ENCODE assay signal across 13 mouse cellular contexts in genomic region chr17:28315611-28316160, GRCm38 (mm10). TPM values are rescaled to one million over a fixed set of nuclear protein-coding genes. Genes with fewer than 3 reads are reported as not detected.
A peak's percentile ranks its signal among the peaks of the same experiment; 100 is the strongest.
DNase-seq lines count a peak whose midpoint lies in the region; ATAC-seq lines count a peak whose summit lies in the region.
"Had no signal": no experiment of that assay in that cellular context is flagged by ENCODE, and none has a peak within 500 bp of the region (broad histone marks: within the 10 kb centered on the region; RNA-seq: fewer than 3 reads in every experiment).

No protein-coding gene starts in this region.

- DNase-seq in cerebellum, adult 9-11 months, result peak; percentile 41
- DNase-seq in cerebellum, postnatal 4 days (ENCODE audit: low spot score in 2 of 2), result no peak
- DNase-seq in hindbrain, embryonic 11.5 days (ENCODE audit: low spot score), result no peak
- DNase-seq: adrenal gland, adult 8-10 months; embryo, embryonic 11 days; kidney, adult 2 months; right cerebral cortex, postnatal 14 days had no signal

- WGBS in hindbrain, embryonic 12.5 days, result 72% methylated on average over 20 of the region's 20 CpGs
- 76% methylated on average over 20 of the region's 20 CpGs for WGBS in hindbrain, embryonic 11.5 days
- WGBS in midbrain, embryonic 12.5 days, result 91% methylated on average over 20 of the region's 20 CpGs
- WGBS in midbrain, embryonic 15.5 days, result 89% methylated on average over 20 of the region's 20 CpGs
- 81% methylated on average over 20 of the region's 20 CpGs for WGBS in hindbrain, embryonic 13.5 days

- no peaks in the 10 kb centered on the region for H3K9me3 ChIP-seq in hindbrain, embryonic 12.5 days (replicated peaks)
- no peaks in the 10 kb centered on the region for H3K9me3 ChIP-seq in hindbrain, embryonic 11.5 days (ENCODE audit: control insufficient read depth, low read length)
- no peaks in the 10 kb centered on the region for H3K9me3 ChIP-seq in midbrain, embryonic 12.5 days
- no peaks in the 10 kb centered on the region for H3K9me3 ChIP-seq in midbrain, embryonic 15.5 days
- H3K9me3 ChIP-seq in hindbrain, embryonic 13.5 days, result no peaks in the 10 kb centered on the region

- H3K27me3 ChIP-seq in hindbrain, embryonic 12.5 days, result no peaks in the 10 kb centered on the region
- H3K27me3 ChIP-seq in hindbrain, embryonic 11.5 days (ENCODE audit: control insufficient read depth, insufficient read depth, low read length), result no peaks in the 10 kb centered on the region
- H3K27me3 ChIP-seq in midbrain, embryonic 12.5 days, result no peaks in the 10 kb centered on the region
- H3K27me3 ChIP-seq in midbrain, embryonic 15.5 days (replicated peaks), result no peaks in the 10 kb centered on the region
- H3K27me3 ChIP-seq in hindbrain, embryonic 13.5 days, result no peaks in the 10 kb centered on the region

- H3K9ac ChIP-seq in hindbrain, embryonic 12.5 days, result peak overlapping the region; percentile 27; the same call in 1 of the 2 replicates
- no peak overlapping the region for H3K9ac ChIP-seq in hindbrain, embryonic 11.5 days (ENCODE audit: low read depth, low read length)
- peak overlapping the region; percentile 31 for H3K9ac ChIP-seq in midbrain, embryonic 12.5 days (replicated peaks)
- H3K9ac ChIP-seq in midbrain, embryonic 15.5 days, result no peak overlapping the region
- H3K9ac ChIP-seq in hindbrain, embryonic 13.5 days, result peak overlapping the region; percentile 35; the same call in 1 of the 2 replicates

- H3K4me2 ChIP-seq in hindbrain, embryonic 12.5 days (replicated peaks), result 0 out of 2 replicates have a peak overlapping the region, but pooled peaks have one; percentile 8
- H3K4me2 ChIP-seq in hindbrain, embryonic 11.5 days (replicated peaks; ENCODE audit: low read depth, low read length), result no peak overlapping the region
- no peak overlapping the region for H3K4me2 ChIP-seq in midbrain, embryonic 12.5 days (replicated peaks)
- H3K4me2 ChIP-seq in midbrain, embryonic 15.5 days, result no peak overlapping the region
- H3K4me2 ChIP-seq in hindbrain, embryonic 13.5 days, result no peak overlapping the region; the same call in 1 of the 2 replicates

- peaks cover 24% of the 10 kb centered on the region for H3K4me1 ChIP-seq in hindbrain, embryonic 12.5 days
- 0 out of 2 replicates have a peak, but pooled peaks cover 3% of the 10 kb centered on the region for H3K4me1 ChIP-seq in hindbrain, embryonic 11.5 days (replicated peaks; ENCODE audit: control insufficient read depth, insufficient read depth, low read length)
- peaks cover 19% of the 10 kb centered on the region for H3K4me1 ChIP-seq in midbrain, embryonic 12.5 days
- H3K4me1 ChIP-seq in midbrain, embryonic 15.5 days, result peaks cover 15% of the 10 kb centered on the region
- H3K4me1 ChIP-seq in hindbrain, embryonic 13.5 days (replicated peaks), result peaks cover 26% of the 10 kb centered on the region

- no peak overlapping the region for H3K27ac ChIP-seq in hindbrain, embryonic 12.5 days
- H3K27ac ChIP-seq in hindbrain, embryonic 11.5 days (ENCODE audit: low read depth, low read length), result no peak overlapping the region
- no peak overlapping the region for H3K27ac ChIP-seq in midbrain, embryonic 12.5 days (replicated peaks)
- no peak overlapping the region for H3K27ac ChIP-seq in midbrain, embryonic 15.5 days
- no peak overlapping the region for H3K27ac ChIP-seq in hindbrain, embryonic 13.5 days

- no peak for ATAC-seq in hindbrain, embryonic 12.5 days (ENCODE audit: low FRiP score)
- ATAC-seq in hindbrain, embryonic 11.5 days (ENCODE audit: low FRiP score), result no peak
- ATAC-seq in midbrain, embryonic 12.5 days (ENCODE audit: low FRiP score, low read depth), result no peak
- ATAC-seq in midbrain, embryonic 15.5 days (replicated peaks), result no peak
- no peak for ATAC-seq in hindbrain, embryonic 13.5 days (ENCODE audit: low FRiP score)
- no peak for ATAC-seq in frontal cortex, adult (ENCODE audit: low TSS enrichment)

- no peak overlapping the region for H3K4me3 ChIP-seq in hindbrain, embryonic 12.5 days
- no peak overlapping the region for H3K4me3 ChIP-seq in hindbrain, embryonic 11.5 days (ENCODE audit: low read depth, low read length)
- H3K4me3 ChIP-seq in midbrain, embryonic 12.5 days, result no peak overlapping the region
- H3K4me3 ChIP-seq in midbrain, embryonic 15.5 days, result no peak overlapping the region
- H3K4me3 ChIP-seq in hindbrain, embryonic 13.5 days, result no peak overlapping the region

- H3K36me3 ChIP-seq in hindbrain, embryonic 12.5 days, result peaks cover 42% of the 10 kb centered on the region
- H3K36me3 ChIP-seq in hindbrain, embryonic 11.5 days (ENCODE audit: control insufficient read depth, insufficient read depth, low read length), result peaks cover 4% of the 10 kb centered on the region; the same call in 1 of the 2 replicates
- peaks cover 34% of the 10 kb centered on the region for H3K36me3 ChIP-seq in midbrain, embryonic 12.5 days
- no peaks in the 10 kb centered on the region; the same call in 1 of the 2 replicates for H3K36me3 ChIP-seq in midbrain, embryonic 15.5 days (replicated peaks)
- H3K36me3 ChIP-seq in hindbrain, embryonic 13.5 days, result peaks cover 38% of the 10 kb centered on the region

RNA-seq across cellular contexts. Expression of gene Fance, which starts 2.4 kb away (rescaled TPM):
- polyA plus RNA-seq in hindbrain, embryonic 12.5 days (2016; fragmentation: Nextera tagmentation; extraction: Ambion mirVana), result 24.7 and 28.3 TPM in 2 replicates
- polyA plus RNA-seq in hindbrain, embryonic 11.5 days (2014; fragmentation: Nextera tagmentation; extraction: Ambion mirVana), result 18.7 and 22.5 TPM in 2 replicates
- 28.5 and 30.5 TPM in 2 replicates for polyA plus RNA-seq in midbrain, embryonic 12.5 days (2016; fragmentation: Nextera tagmentation; extraction: Ambion mirVana)
- polyA plus RNA-seq in midbrain, embryonic 15.5 days (2015; fragmentation: Nextera tagmentation; extraction: Ambion mirVana), result 27.8 and 28.5 TPM in 2 replicates
- polyA plus RNA-seq in hindbrain, embryonic 13.5 days (2015; fragmentation: Nextera tagmentation; extraction: Ambion mirVana), result 21.9 and 24.2 TPM in 2 replicates

RNA-seq across cellular contexts. Expression of gene Rpl10a, which starts 12.6 kb away (rescaled TPM):
- 287 and 354 TPM in 2 replicates for polyA plus RNA-seq in hindbrain, embryonic 12.5 days (2016; fragmentation: Nextera tagmentation; extraction: Ambion mirVana)
- 445 and 475 TPM in 2 replicates for polyA plus RNA-seq in hindbrain, embryonic 11.5 days (2014; fragmentation: Nextera tagmentation; extraction: Ambion mirVana)
- polyA plus RNA-seq in midbrain, embryonic 12.5 days (2016; fragmentation: Nextera tagmentation; extraction: Ambion mirVana), result 329 and 373 TPM in 2 replicates
- polyA plus RNA-seq in midbrain, embryonic 15.5 days (2015; fragmentation: Nextera tagmentation; extraction: Ambion mirVana), result 307 and 313 TPM in 2 replicates
- polyA plus RNA-seq in hindbrain, embryonic 13.5 days (2015; fragmentation: Nextera tagmentation; extraction: Ambion mirVana), result 336 and 366 TPM in 2 replicates

RNA-seq across cellular contexts. Expression of gene Tead3, which starts 34.9 kb away (rescaled TPM):
- polyA plus RNA-seq in hindbrain, embryonic 12.5 days (2016; fragmentation: Nextera tagmentation; extraction: Ambion mirVana), result 7.0 and 7.7 TPM in 2 replicates
- 3.7 and 5.1 TPM in 2 replicates for polyA plus RNA-seq in hindbrain, embryonic 11.5 days (2014; fragmentation: Nextera tagmentation; extraction: Ambion mirVana)
- polyA plus RNA-seq in midbrain, embryonic 12.5 days (2016; fragmentation: Nextera tagmentation; extraction: Ambion mirVana), result 5.2 and 5.7 TPM in 2 replicates
- polyA plus RNA-seq in midbrain, embryonic 15.5 days (2015; fragmentation: Nextera tagmentation; extraction: Ambion mirVana), result 1.4 and 2.1 TPM in 2 replicates
- polyA plus RNA-seq in hindbrain, embryonic 13.5 days (2015; fragmentation: Nextera tagmentation; extraction: Ambion mirVana), result 1.8 and 2.0 TPM in 2 replicates

RNA-seq across cellular contexts. Expression of gene Tulp1, which starts 49.3 kb away (rescaled TPM):
- 5.0 and 6.8 TPM in 2 replicates for polyA plus RNA-seq in hindbrain, embryonic 12.5 days (2016; fragmentation: Nextera tagmentation; extraction: Ambion mirVana)
- polyA plus RNA-seq in hindbrain, embryonic 11.5 days (2014; fragmentation: Nextera tagmentation; extraction: Ambion mirVana), result 2.9 and 4.1 TPM in 2 replicates
- polyA plus RNA-seq in midbrain, embryonic 12.5 days (2016; fragmentation: Nextera tagmentation; extraction: Ambion mirVana), result 4.9 and 5.1 TPM in 2 replicates
- 1.3 and 1.9 TPM in 2 replicates for polyA plus RNA-seq in midbrain, embryonic 15.5 days (2015; fragmentation: Nextera tagmentation; extraction: Ambion mirVana)
- 2.1 and 2.2 TPM in 2 replicates for polyA plus RNA-seq in hindbrain, embryonic 13.5 days (2015; fragmentation: Nextera tagmentation; extraction: Ambion mirVana)
- polyA plus RNA-seq: liver, embryonic 16.5 days had no signal

Comparison
In these comparisons a context has a peak if more than half of its experiments do, and no peak if none do; other contexts are left out.
1. H3K9ac ChIP-seq: peak in hindbrain, embryonic 12.5 days (single experiment), midbrain, embryonic 12.5 days (single experiment) and hindbrain, embryonic 13.5 days (single experiment); none in hindbrain, embryonic 11.5 days (single experiment) and midbrain, embryonic 15.5 days (single experiment).